Mouse (Mus musculus): ENCODE measurements around the gene P3h4. TPM values are rescaled to one million over a fixed set of nuclear protein-coding genes. Genes with fewer than 3 reads are reported as not detected.
A peak's percentile ranks its signal among the peaks of the same experiment; 100 is the strongest.

The P3h4 gene
- total RNA-seq, 2 experiments from 2014 or later: 2.0 to 4.6 TPM

DNA sequence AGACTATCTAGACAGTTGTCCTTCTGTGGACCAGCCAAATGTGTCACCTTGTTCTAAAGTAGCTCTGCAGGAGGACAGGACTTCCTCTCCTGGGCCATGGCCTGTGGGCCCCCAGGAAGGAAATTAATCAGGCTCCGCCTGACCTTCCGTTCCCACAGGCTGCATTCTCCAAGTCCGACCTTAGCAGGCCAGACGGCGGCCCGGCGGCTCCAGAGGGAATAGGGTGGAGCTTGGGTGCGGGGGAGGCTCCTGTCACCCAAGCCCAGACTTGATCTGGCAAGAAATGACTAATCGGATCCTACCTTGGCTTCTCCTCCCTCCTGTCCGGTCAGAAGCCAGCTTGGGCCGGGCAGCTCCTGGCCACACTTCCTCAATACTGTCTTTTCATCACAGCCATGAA is 19.4 kb downstream of the P3h4 start:
- intact Hi-C loops (cut with DNase I): no loop called here
- no peak for TF ChIP-seq CTCF (IDR thresholded peaks at IDR 0.05)
- peak; percentile 91 for DNase-seq
- Histone ChIP-seq H3K27ac (peak overlapping the region; percentile 94), H3K4me3 (peak overlapping the region; percentile 98)

DNA sequence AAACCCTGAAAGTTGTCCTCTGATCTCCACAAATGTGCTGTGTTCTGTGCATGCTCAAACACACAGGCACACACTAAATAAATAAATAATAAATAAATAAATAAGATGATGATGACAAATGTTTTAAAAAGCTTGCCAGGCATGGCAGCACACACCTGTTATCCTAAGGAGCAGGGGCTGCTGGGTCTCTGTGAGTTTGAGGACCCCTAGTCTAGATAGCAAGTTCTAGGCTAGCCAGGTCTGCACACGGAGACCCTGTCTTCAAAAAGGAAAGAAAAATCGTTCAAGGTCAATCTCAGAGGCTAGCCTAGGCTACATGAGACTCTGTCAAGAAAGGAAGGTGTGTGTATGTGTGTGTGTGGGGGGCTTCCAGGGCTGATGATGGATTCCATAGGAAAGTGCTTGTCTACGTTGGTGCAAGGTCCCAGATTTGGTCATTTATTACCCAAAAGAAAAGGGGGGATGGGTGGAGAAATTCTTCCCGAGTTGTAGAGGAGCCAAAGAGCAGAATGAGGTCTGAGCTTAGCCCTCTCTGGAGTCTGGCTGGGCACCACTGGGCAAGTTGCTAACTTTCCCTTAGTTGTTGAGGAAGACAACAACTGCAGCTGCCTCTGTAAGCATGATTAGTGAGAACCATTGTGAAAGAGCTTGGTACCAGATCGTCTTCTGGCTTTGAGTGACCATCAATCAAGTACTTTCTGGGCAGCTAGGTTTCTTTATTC is 20.1 kb downstream of the P3h4 start:
- no peak for TF ChIP-seq CTCF (IDR thresholded peaks at IDR 0.05)
- intact Hi-C loops (cut with DNase I): no loop called here
- DNase-seq: no peak
- peak overlapping the region; percentile 94 for H3K27ac ChIP-seq
- peak overlapping the region; percentile 98 for H3K4me3 ChIP-seq

DNA sequence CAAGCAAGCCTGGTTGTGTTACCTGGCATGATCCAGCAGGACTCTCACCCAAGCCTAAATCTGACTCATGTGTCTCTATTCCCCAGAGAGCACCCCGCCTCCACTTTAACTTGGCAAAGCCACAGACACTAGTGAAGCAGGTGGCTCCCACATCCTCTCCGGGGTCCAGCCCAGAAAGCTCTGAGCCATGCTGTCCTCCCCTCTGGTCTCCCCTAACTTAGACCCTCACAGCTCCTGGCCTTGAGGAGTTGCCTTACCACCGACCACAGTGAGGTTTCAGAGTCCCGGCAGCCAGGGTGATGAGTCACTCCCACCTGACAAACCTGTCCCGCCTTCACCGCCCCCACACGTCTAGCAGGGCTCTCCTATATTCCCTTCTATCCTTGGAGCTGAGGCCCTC is 20.9 kb downstream of the P3h4 start:
- DNase-seq: peak; percentile 69
- intact Hi-C loops (cut with DNase I): no loop called here
- TF ChIP-seq CTCF (IDR thresholded peaks at IDR 0.05): no peak
- H3K4me3 ChIP-seq: peak overlapping the region; percentile 98
- peak overlapping the region; percentile 94 for H3K27ac ChIP-seq

DNA sequence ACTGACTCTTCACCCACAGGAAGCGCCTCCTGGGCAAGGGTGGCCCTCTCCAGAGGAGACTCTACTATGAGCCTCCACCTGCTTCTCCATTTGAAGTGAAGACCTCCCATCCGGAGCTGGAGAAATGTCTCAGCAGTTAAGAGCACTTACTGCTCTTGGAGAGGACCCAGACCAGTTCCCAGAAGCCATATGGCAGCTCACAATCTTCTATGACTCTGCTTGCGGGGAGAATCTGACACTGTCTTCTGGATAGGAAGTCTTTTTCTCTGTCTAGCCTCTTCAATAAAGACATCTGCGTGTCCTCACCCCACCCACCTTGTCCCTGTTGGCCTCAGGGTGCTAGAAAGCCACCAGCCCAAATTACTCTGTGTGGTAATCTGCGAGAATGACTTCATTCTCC is 21.7 kb downstream of the P3h4 start:
- DNase-seq: peak; percentile 50
- H3K27ac ChIP-seq: peak overlapping the region; percentile 94
- intact Hi-C loops (cut with DNase I): no loop called here
- peak overlapping the region; percentile 98 for H3K4me3 ChIP-seq
- TF ChIP-seq CTCF (IDR thresholded peaks at IDR 0.05): no peak

DNA sequence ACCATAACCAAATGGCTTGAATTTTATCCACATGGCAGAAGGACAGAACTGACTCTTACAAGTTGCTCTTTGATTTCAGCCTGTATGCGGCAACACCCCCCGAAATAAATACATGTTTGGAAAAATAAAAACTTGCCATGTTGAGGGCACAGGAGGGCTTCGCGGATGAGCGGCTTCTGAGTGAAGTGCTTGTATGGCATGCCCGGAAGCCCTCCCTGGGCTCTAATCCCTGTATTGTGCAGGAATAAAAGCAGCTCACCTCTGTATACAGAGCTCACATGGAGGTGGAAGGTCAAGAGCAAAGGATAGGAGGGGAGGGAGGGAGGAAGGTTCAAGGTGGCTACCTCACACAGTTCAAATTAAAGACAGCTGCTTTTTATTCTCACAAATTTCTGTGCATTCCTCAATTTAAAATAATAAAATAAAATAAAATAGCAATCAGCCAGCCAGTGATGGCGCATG is 22.7 kb downstream of the P3h4 start:
- H3K4me3 ChIP-seq: peak overlapping the region; percentile 98
- peak overlapping the region; percentile 94 for H3K27ac ChIP-seq
- intact Hi-C loops (cut with DNase I): no loop called here
- no peak for TF ChIP-seq CTCF (IDR thresholded peaks at IDR 0.05)
- DNase-seq: no peak

DNA sequence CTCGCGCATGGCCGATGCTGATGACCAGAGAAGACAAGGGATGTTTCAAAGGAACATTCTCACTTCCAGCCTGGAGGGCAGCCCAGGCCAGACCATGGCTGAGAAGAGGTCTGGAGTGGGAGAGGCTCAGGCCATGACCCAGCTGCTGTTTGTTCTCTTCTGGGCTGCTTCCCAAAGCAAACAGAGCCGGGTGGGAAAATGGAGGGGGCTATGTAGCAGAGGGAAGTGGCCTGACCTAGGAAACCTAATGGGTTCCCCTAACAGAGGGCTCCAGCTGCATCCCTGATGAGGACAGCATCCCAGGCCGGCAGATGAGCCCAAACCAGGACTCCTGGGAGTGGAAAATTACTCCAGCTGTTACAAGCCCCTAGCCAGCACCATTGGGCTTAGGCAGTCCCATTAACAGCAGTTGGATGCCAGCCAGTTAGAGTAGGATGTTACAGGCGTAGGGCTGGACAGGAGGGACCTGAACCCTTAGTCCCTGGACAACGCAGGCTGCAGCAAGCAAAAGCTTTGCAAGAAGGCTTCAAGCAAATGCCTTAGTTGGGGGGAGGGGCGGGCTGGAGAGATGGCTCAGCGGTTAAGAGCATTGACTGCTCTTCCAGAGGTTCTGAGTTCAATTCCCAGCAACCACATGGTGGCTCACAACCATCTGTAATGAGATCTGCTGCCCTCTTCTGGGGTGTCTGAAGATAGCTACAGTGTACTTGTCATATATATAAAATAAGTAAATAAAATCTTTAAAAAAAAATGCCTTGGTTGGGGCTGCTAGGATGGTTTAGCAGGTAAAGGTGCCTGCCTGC is 23.4 kb downstream of the P3h4 start:
- Histone ChIP-seq H3K27ac (peak overlapping the region; percentile 94), H3K4me3 (peak overlapping the region; percentile 98)
- TF ChIP-seq CTCF (IDR thresholded peaks at IDR 0.05): peak; percentile 39
- peak; percentile 83 for DNase-seq
- intact Hi-C loops (cut with DNase I): no loop called here

DNA sequence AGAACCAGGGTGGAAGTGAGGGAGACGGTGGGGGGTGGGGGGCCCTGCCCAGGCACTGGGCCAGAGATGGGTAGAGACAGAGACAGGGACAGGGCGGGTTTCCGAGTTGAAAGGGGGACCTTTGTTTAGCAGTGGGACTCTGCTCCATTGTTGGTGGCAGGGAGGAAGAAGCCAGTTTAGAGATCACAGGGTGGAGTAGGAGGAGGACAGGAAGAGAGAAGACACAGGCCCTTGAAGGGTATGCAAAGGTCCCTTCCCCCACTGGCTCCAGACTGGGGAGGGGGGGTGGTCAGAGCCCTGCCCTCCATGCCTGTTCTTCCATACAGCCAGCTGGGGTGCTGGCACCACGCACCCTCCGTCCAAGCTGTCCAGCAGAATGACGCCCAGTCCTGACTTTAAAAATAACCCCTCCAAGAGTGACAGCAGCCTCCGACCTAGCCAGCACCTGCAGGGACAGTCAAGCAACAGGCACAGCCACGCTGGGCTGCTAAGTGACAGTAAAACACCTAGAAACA is 24.6 kb downstream of the P3h4 start:
- peak overlapping the region; percentile 94 for H3K27ac ChIP-seq
- peak; percentile 90 for DNase-seq
- peak overlapping the region; percentile 98 for H3K4me3 ChIP-seq
- intact Hi-C loops (cut with DNase I): no loop called here
- TF ChIP-seq CTCF (IDR thresholded peaks at IDR 0.05): no peak

DNA sequence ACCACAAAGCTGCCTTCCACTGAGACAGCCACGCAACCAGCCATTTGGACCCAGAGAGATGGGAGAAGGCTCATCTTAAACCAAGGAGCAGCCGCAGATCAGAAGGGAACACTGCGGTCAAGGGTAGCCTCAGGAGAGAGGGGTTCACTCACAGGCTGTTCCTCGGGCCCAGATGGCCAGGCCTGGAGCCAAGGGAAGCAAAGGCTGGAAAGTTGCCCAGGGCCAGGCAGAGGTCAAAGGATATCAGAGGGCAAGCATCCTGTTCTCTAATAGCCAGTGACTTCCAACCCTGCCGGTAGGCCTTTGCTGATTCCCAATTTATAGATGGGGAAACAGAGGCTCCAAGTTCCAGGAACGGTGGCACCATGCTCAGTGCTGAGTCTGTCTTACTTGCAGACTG is 26.0 kb downstream of the P3h4 start:
- TF ChIP-seq CTCF (IDR thresholded peaks at IDR 0.05): no peak
- DNase-seq: peak; percentile 86
- Histone ChIP-seq H3K4me3 (peak overlapping the region; percentile 98), H3K27ac (peak overlapping the region; percentile 94)
- intact Hi-C loops (cut with DNase I): no loop called here

DNA sequence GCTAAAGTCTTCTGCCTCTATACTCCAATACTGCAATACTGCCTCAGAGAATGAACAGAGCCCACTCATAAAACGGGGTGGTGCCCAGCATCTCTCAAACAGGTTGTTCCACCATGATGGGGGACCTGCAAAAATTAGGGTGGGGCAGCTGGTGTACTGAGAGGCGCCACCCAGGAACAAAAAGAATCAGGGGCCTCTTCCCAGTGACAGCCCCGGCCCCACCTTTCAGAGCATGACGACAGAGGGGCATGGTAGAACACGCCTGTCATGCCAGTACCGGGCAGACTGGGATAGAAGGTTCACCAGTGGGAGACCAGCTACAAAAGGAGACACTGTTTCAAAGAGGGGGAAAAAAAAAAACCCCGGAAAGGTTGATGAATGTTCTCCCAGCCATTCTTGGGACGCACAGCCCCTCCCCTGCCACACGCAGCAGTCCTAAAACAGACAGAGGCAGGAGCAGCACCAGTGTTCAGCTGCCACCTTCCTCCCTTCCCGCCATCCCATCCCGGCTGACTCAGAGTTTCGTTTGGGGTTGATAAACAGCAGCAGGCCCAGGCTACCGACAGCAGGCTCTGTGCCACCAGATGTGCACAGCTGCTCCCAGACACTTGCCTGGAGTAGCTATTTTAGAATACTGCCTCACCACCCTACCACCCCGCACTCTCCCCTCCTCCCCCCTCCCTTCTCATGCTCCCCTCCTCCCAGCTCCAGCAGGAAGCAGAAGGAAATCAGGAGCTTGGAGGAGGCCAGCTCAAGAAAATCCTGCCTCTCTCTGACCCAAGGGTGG is 26.9 kb downstream of the P3h4 start:
- Histone ChIP-seq H3K4me3 (peak overlapping the region; percentile 98), H3K27ac (peak overlapping the region; percentile 94)
- intact Hi-C loops (cut with DNase I): loop anchor here (2.0 kb wide), 1 partner anchor 13 kb away; no protein-coding TSS in a partner anchor
- peak; percentile 82 for DNase-seq
- no peak for TF ChIP-seq CTCF (IDR thresholded peaks at IDR 0.05)

DNA sequence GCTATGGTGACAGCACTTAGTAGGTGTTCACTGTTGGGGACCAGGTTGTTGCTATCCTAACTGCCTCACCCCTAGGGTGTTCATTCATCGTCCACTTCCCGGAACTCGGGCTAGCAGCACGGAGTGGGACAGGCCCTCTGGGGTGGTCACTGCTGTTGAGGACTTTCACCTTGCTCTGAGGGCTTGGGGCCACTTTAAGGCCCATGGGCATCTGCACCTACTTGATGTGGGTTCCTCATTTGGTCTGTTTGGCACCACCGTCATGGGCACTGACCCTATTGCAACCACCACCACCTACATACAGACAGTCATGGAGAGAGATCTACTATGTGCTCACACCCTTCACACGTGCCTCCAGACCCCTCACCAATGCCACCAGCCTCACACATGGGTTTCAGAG is 27.5 kb downstream of the P3h4 start:
- no peak for DNase-seq
- Histone ChIP-seq H3K4me3 (peak overlapping the region; percentile 98), H3K27ac (peak overlapping the region; percentile 94)
- intact Hi-C loops (cut with DNase I): loop anchor here (2.0 kb wide), 1 partner anchor 14 kb away; no protein-coding TSS in a partner anchor
- TF ChIP-seq CTCF (IDR thresholded peaks at IDR 0.05): no peak

DNA sequence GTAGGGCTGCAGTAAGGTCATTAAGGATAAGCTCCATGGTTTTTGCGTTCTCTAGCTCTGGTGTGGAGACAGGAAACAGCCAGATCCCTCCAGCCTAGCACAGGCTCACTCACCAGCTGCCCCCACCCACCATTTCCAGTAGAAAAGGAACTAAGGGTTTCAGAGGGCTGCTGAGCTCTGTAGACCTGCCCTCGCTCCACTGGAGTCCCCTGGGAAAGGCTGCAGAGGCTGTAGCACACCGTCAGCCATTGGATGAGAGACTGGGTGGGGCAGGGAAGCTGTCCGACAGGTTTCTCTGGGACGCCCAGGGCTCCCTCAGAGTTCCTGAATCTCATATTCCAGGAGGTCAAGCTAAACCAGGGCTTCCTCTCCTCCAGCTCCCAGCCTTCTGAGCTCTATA is 28.1 kb downstream of the P3h4 start:
- peak overlapping the region; percentile 94 for H3K27ac ChIP-seq
- H3K4me3 ChIP-seq: peak overlapping the region; percentile 98
- TF ChIP-seq CTCF (IDR thresholded peaks at IDR 0.05): no peak
- intact Hi-C loops (cut with DNase I): loop anchor here (2.0 kb wide), 1 partner anchor 14 kb away; no protein-coding TSS in a partner anchor
- DNase-seq: no peak

DNA sequence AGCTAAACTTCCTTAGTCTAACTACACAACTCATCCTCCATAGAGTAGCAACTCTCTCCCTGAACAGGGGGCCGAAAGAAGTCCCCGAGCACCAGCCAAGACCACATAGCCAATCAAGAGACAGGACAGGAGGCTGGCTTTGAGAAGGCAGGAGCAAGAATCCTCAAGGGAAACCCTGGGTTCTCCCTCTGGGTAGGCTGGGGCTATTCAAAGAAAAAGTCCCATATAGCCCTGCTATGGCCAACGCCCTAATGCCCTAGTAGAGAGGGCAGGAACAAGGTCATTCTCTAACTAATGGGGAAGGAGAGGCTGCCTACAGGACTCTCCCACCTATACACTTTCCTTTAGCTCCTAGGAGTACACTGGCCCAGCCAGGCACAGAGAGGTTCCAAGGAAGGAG is 29.6 kb downstream of the P3h4 start:
- Histone ChIP-seq H3K4me3 (no peak overlapping the region), H3K27ac (0 out of 2 replicates have a peak overlapping the region, but pooled peaks have one; percentile 43)
- no peak for TF ChIP-seq CTCF (IDR thresholded peaks at IDR 0.05)
- DNase-seq: no peak
- intact Hi-C loops (cut with DNase I): no loop called here
